Mouse (Mus musculus) G1E (cell line): ENCODE data around the gene Usf1.

Experiments used
- CTCF ChIP-seq: IDR thresholded peaks from 2 replicates; pipeline ENCODE4 v1.5.1; 2012; ENCODE audit warnings: low read depth, low read length, inconsistent platforms, mixed read lengths
- GATA1 ChIP-seq: IDR thresholded peaks from 2 replicates; pipeline ENCODE4 v1.6.1; 2012; ENCODE audit warnings: borderline replicate concordance, low read length, inconsistent platforms, mixed read lengths
- POLR2AphosphoS5 ChIP-seq: IDR thresholded peaks from 2 replicates; pipeline ENCODE4 v1.6.1; 2012; ENCODE audit warnings: low read depth, low read length, inconsistent platforms; ENCODE audit not compliant: insufficient replicate concordance
- TAL1 ChIP-seq: conservative IDR thresholded peaks from 2 replicates; pipeline ENCODE4 v1.6.1; 2012; ENCODE audit warnings: low read depth, low read length, inconsistent platforms, mixed read lengths

- TF ChIP-seq CTCF (no peak), TAL1 (no peak), POLR2AphosphoS5 (no peak), GATA1 (no peak)
Observed at GRCm38 (mm10) chr1:171466565-171466964, 55.5 kb downstream of the Usf1 start.
